Mouse (Mus musculus): Measurements from ENCODE around the gene Cnn3. TPM values are rescaled to one million over a fixed set of nuclear protein-coding genes. Genes with fewer than 3 reads are reported as not detected.

The Cnn3 gene
- polyA plus RNA-seq, 1 experiment = 481 TPM

DNA sequence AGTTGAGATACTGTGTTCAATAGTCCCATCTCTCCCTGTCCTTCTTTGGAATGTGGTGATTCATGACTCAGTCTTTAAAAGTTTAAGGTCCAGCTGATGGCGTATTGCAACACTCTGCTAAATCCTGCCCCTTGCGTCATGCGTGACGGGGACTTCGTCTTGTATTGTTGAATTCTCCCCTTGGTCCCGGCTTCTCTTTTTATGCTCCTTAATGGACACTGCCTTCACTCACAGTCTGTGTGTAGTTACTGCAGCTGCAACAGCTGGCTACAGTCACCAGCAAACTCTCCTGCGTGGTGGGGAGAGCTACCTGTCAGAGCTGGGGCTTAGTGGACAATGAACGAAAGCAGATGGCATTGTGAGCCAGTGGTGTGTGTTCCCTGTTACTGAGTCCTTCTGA, 23.2 kb downstream of the Cnn3 start:
- no peak for DNase-seq (ENCODE audit: low spot score)

DNA sequence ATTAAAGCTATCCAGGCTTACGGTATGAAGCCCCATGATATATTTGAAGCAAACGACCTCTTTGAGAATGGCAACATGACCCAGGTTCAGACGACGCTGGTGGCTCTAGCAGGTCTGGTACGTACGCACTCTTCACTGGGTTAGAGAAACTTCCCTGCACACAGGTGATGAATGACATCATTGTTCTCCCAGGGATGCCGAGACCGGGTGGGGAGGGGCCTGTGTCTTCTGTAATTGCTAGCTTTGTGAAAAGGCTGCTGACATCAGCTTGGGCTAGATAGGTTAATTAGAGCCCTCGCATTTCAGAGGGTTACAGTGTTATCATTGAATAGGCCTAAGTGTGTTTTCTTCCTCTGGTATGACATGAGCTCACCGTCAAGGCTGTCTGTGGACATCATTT, 25.1 kb downstream of the Cnn3 start:
- DNase-seq (ENCODE audit: low spot score) = no peak

DNA sequence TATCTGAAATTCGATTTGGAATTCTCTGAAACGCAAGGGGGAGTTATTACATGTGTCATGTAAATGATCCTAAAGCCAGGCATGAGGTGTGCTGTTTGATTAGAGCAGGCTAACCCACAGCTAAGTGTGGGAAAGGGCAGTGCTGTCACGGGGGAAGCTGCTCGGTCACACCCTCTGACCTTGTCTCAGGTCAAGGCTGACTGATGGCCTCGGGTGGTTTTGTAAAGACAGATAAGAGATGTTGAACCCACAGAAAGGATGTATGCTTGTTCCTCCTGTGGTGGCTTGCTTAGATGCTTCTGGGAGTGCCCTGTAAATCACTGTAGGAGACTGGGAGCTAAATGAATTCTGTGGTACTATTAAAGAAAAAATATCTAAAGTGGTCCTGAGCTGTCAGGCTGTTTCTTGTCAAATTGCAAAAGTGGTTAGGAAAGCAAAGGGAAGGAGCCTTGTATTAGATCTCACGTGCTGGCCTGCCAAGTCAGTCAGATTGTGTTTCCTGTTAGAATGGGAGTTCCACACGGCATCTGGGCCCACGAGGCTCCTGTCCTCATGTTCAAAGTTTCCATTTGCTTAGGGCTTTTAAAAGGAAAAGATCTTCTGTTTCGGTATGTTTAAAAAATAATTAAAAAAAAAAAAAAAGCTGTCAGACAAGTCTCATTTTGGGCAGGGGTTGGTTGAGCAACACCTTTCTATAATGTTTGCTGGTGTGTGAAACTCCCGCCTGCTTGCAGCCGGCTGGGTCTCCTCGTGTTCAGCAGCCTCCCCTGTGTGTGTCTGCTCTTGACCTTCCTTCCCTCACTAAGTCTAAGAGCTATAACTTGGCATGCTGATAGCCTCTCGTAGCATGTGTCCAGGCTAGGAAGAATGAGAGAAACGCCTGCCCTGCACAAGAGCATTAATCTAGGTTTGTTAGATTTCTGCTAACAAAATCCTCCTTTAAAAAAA, 32.5 kb downstream of the Cnn3 start:
- DNase-seq (ENCODE audit: low spot score) = no peak

DNA sequence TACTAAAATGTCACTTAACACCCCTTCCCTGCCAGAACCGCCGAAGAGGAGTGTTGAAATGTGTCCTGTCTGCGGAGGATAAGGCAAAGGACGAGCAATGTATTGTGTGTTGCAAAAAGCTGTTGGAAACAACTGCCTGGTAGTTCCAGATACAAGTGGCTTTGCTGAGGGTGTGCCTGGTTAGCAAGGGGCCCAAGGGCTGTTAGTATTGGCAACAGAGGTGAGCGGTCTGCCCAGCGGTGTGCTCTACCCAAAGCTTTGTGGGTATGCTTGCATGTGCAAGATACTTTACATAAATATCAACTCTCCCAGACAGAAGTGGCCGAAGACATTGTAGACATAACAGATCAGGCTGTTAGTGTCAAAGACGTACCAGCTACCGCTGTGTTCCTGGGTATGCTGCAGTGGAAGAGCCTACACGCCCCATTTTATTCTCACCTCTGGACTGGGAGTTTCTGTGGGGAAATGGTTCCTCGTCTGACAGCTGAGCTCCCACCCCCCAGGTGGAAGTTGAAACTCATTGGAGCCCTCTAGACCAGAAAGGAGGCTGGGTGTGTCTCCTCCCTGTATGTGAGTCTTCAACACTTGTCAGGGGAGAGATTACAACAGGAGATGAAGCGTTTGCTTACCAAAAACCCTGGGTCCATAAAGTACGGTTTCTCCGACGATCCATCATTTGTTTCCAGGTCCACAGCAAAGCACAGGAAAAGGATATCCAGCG, 34.3 kb downstream of the Cnn3 start:
- DNase-seq (ENCODE audit: low spot score) = no peak

DNA sequence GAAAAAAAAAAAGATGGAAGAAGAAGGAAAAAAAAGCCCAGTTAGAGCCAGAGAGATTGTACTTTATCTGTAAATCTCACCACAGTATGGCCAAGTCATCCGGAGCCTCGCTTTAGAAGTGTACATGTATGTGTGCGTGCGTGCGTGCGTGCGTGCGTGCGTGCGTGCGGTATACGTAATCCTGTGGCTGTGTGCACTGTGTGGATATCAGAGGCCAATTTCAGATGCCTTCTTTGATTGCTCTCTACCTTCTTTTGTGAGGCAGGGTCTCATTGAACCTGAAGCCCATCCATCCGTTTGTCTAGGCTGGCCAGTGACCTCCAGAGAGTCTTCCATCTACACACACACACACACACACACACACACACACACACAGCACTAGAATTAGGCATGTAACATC, 35.2 kb downstream of the Cnn3 start:
- DNase-seq (ENCODE audit: low spot score) = no peak

DNA sequence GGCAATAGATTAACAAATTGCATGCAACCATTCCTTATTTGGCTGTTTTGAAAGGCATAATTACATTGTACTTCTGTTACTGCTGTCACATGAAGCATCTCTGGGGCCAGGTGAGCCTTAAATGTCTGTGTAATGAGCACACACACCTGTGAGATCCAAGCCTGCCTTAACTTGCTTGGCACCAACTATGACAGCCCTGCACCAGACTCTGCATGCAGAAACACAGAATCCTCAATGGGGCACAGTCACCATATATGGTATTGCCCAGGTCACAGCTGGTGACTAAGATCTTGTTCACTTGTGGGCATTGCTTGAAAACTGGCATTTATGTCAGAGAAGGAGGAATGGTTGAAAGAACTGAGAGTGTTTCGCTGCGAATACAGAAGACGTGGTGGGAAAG, 36.5 kb downstream of the Cnn3 start:
- DNase-seq (ENCODE audit: low spot score) = no peak

DNA sequence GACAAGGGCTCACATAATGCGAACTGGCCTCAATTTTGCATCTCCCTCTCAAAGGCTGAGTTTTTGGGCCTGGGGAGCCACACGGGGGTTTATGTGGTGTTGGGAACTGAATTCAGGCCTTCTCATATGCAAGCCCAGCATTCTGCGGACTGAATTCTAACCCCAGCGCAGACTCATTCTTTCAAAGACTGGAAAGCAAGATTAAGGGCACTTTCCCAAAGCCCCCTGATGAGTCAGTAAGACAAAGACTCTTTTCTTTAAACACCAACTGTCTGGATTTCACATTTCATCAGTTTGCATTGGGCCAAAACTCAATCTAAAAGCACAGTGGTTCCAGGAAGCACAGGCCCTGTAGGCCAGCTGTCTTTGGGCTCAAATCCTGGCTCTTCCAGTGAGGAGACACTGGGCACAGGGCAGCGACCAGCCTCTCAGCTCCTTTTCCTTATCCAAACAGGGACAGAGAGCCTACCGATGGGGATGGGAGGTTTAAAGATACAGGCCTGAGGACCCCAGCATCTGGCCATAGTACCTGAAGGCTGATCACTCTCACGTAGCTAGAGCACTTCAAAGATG, 38.5 kb downstream of the Cnn3 start:
- no peak for DNase-seq (ENCODE audit: low spot score)

DNA sequence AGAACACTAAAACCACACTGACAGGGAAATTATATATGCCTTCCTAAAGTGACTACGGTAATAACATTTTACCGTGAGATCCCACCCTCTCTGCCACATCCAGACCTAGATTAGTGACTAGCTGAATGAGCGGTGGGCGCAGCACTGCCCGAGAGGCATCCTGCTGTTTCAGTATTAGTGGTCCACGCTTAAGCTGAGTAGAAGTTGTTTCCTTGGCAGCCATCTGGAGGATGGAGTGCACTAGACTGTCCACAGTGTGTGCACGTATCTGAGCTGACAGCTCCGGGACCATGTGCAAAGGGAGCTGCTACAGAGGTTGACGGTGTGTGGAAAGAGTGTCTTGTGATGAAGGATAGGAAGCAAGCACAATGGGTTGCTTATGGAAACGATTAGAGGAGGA, 39.5 kb downstream of the Cnn3 start:
- DNase-seq (ENCODE audit: low spot score) = no peak

DNA sequence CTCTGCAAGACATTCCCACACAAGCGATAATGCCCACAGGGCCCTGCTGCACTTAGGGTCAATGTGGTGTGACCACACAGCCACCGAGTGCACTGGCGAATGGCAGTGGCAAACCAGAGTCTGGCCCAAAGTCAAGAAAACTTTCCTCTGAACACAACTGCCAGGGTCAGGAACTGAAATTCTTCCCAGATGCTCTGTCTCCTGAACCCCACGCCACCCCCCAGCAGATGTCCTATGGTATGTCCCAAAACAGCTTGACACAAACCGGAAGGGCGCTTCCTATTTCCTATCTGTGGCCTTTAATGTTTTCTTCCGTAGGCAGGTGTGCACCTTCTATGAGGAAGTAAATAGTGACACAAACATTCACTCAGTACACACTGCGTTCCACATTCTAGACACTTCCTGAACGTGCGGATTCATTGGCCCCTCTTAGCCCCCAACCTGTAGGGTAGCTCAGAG, 40.8 kb downstream of the Cnn3 start:
- DNase-seq (ENCODE audit: low spot score) = no peak

DNA sequence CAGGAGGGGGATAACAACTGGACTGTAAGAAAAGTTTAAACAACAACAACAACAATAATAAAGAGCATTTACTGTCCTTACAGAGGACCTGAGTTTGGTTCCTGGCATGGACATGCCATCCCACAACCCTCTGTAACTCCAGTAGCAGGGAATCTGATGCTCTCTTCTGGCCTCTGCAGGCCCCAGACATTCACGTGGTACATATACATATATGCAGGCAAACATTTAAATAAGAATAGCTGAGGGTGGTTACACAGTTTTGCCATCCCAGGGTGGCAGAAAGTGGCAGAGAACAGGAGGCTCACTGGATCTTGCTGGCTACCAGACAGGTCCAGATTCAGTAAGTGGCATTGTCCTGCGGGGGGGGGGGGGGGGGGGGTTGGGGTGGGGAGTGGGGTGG, 41.8 kb downstream of the Cnn3 start:
- no peak for DNase-seq (ENCODE audit: low spot score)

DNA sequence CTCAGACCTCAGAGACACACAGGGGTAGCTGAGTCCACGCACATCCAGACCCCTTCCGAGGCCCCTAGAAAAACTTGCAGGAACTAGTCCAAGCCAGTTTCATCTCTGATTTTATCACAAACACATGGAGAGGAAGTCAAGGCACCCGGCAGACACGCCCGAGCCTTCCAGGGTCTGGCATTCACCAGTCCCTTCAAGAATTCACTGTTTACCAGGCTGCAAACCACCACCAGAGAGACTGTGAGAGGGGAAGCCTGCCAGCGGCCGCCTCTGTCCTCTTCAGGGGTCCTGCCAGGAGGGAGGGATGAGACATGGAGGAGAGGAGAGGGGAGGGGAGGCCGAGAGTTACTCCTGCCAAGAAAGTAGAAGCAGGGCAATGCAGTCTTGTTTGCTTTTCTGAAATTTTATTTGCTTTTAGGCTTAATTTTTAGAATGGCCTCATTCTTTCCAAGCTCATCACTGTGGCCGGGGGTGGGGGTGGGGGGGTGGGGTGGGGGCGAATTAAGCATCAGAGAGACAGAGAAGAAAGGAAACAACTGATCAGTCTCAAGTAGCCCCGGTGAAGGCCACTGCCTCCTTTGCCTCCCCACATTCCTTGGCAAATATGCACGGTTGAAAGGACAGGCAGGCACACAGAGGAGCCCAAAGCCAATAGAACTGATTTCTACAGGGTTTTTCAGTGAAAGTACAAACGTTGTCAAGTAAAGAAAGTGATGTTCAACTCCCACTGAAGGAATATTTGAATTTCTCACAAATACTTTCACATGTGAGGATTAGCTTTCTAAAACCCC, 43.1 kb downstream of the Cnn3 start:
- DNase-seq (ENCODE audit: low spot score) = peak; percentile 30

DNA sequence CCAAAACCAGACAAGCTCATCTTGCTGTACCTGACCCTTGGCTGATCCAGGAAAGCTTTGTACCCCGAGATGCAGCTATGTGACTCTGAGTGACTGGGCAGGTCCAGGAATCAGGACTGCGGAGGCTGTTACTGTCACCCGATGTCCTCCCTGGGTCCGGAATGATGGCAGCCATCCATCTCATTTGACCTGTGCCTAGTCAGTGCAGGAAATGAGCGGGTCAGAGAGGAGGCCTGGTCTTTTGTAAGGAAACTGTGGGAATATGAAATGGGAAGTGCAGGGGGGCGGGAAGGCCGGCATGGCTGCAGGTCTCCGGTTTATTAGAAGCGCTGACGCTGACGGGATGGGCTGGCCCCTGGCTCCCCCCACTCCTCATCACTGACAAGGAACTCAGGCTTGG, 45.4 kb downstream of the Cnn3 start:
- no peak for DNase-seq (ENCODE audit: low spot score)

DNA sequence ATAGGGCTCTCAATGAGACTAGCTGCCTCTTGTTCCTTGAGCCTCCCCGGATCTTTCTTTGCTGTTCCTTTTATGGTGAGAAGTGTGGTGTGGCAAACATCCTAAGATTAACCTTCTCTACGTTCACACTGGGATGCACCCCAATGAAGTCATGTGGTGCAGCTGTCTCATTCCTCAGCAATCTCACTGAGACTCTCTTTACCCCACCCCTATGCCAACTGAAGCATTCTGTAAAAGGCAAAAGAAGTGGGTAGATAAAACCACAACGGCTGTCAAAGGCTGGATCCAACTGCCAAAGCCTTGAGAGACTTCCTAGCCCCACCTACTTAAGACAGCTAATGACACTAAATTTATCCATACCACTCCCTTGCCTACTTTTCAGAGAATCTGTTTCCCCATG, 48.4 kb downstream of the Cnn3 start:
- DNase-seq (ENCODE audit: low spot score) = no peak

DNA sequence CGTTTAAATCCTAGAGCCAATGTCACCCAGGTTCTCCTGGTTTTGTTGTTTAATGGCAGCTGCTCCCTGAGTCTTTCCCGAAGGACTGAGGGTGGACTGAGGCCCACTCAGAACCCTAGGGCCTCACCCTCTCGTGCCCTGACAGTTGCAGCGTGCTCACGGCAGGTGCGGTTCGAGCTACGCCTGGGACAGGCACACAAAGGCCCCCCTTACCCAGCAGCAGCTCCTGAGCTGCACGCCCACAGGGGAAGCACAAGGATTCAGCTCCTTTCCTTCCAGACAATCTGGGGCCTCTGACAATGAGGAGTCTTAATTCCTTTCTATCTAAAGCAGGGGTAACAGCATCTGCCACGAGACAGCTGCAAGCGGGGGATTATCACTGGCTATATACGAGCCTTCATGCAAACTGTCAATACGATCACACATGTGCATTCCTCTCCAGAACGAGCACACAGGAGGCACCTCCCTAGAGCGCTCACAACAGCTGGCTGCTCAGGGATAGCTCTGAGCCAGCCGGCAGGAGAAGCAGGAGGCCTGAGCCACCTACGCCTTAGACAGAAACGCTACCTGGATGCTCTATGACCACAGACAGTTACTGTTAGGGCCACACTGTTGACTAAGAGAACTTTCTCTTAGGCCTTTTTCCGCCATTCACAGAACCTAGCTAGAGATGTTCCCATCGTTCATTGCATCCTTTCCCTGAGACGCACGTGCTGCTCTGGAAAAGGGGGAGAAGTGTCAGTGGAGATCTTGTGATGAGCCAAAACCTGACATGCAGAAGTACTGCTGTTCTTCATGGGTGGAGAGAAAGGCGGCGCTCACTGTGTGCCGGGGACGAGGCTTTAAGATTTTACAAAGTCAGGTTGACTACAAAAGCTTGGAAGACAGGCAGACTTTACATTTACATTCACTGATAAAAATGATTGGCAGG, 54.0 kb downstream of the Cnn3 start:
- DNase-seq (ENCODE audit: low spot score) = no peak

DNA sequence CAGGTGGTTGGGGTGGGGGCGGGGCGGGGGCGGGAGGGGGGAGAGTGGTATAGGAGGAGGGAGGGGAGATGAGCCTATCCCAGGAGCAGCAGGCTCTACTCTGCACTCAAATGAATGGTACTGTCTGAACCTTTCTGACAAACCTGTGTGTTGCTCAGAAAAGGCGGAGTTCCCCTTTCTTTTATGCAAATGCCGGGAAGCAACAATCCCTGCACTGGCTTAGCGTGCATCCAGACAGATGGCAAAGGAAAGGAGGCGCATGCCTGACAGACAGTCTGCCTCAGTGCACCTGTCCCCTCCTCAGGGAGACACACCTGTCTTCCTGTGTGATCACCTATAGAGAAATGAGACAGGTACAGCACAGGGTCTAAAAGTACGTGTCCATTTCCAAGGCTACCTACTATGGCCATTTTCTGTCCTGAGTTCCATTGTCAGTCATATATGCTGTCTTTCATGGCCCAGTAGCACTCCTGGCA, 54.7 kb downstream of the Cnn3 start:
- no peak for DNase-seq (ENCODE audit: low spot score)

DNA sequence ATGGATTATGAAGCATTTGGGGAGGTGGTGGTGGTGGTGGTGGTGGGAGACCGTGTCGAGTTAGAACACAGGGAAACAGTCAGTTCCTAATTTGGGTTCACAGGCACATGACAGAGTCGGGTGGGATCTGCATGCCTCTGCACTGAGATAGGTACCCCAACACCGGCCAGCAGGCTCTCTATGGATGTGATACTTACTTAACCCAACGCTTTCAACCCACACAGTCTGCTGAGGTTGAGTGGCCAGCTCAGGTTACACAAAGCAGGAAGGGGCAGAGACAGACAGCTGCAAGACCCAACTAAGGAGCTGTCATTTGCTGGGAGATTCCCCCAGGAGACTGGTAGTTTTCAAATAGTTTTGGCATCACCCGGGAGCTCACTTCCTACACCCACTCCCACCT, 55.3 kb downstream of the Cnn3 start:
- no peak for DNase-seq (ENCODE audit: low spot score)

DNA sequence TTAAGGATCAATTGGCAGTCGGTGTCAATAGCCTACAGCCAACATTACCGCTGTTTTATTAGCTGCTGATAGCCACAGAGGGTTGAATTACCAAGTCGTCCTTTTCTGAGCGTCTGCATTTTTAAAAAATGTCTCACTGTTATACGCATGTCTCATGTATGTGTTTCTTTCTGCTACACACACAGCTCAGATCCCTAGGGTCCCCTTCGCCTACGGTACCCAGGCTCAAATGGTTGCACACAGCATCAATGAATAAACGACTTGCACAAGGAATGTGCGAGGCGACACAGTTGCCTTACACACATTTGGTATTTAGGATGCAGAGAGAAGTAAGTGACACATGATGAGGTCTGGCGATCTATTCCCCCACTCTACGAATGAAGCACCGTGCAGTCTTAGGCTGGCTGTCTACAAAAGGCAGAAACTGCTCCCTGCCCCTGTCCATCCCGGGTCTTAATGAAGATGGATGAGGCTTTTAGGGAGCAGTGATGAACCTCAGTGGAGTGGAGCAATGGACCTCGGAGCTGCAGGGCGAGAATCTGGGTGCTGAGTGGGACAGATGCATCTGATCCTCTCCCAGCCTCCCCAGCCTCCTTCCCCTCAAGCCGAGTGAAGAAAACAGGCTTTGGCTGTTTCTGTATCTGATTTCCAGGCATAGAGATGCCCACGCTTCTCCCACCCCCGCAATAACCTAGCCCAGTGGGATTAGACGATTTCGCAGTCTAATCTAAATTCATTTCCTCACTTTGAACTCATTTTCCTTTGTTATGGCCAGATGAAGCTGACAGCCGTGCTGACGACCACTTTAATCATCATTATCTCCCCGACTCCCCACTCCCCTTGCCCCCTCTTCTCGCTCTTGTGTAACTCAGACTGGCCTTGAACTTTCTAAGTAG, 57.2 kb downstream of the Cnn3 start:
- DNase-seq (ENCODE audit: low spot score) = no peak

DNA sequence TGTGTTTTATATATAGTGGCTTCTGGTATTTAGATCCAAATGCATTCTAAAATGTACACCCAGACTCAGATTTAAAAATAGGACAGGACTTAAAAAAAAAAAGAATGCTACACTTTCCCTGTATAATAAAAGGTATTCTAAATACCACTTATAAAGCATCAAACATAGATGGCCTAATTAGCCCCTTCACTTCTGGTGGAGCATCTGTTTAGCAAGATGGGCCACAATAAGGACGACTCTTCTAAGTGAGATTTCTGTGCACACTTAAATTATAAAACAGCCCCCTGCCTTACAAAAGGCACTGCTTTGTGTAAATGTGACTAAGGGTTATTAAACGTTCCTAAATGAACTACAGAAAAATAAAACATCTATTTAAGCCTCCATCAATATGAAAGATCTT, 58.9 kb downstream of the Cnn3 start:
- no peak for DNase-seq (ENCODE audit: low spot score)

DNA sequence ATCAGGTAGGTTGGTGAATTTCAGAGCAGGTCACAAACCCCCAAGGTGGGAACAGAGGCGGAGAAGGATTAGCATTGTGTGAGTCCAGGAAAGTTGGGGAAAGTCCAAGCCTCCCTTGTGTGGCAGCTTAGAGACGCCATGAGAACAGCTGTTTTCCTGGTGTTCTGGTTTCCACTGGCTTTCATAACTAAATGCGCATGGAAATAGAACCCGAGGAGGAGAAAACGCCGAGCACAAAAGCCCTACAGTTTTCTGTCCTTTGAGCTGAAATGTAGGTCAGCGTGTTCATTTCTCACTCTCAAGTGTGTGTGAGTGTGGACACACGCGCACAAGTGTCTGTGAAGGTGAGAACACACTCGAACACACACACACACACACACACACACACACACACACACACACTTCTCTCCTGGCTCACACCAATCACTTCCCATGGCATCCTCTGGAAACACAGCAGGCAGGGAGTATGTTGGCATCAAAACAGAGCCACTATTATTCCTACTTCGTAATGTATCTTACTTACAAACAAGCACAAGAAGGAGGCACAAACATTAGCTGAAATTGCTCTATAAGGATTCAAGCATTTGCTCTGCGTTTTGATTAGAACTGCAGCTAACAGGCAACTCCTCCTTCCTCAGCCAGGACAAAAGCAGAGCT, 63.3 kb downstream of the Cnn3 start:
- no peak for DNase-seq (ENCODE audit: low spot score)

All from urinary bladder, adult 2 months (tissue).